Mouse (Mus musculus) gastrocnemius, adult 2 months (tissue): ENCODE data around the gene Tspan8. TPM values are rescaled to one million over a fixed set of nuclear protein-coding genes. Genes with fewer than 3 reads are reported as not detected.
A peak's percentile ranks its signal among the peaks of the same experiment; 100 is the strongest.

Experiments
- DNase-seq: peaks from one replicate; pipeline ENCODE4 v3.0.0; 2022
- H3K27ac ChIP-seq: fragments of 200-600 bp; 2 replicates; pipeline ENCODE4 v1.8.1; 2022; ENCODE audit warnings: mild to moderate bottlenecking
- H3K4me3 ChIP-seq: fragments of 200-600 bp; 2 replicates; pipeline ENCODE4 v1.8.1; 2022; ENCODE audit warnings: mild to moderate bottlenecking, moderate library complexity
- CTCF ChIP-seq: fragments of 200-600 bp; IDR thresholded peaks from 2 replicates; pipeline ENCODE4 v1.8.1; 2022; ENCODE audit warnings: antibody characterized with exemption, mild to moderate bottlenecking, moderate library complexity
- intact Hi-C: fragments of 180-260 bp; cut with DNase I; formaldehyde crosslinking; loops from one replicate; pipeline ENCODE4 v1.15.1; 2025
- total RNA-seq, 2 experiments: library from RNA; stranded (reverse); gene quantifications; 2 replicates each; pipeline ENCODE4 v1.2.3; 2021

The Tspan8 gene
- total RNA-seq, 2 experiments from 2014 or later: 73.0 to 109 TPM

DNA sequence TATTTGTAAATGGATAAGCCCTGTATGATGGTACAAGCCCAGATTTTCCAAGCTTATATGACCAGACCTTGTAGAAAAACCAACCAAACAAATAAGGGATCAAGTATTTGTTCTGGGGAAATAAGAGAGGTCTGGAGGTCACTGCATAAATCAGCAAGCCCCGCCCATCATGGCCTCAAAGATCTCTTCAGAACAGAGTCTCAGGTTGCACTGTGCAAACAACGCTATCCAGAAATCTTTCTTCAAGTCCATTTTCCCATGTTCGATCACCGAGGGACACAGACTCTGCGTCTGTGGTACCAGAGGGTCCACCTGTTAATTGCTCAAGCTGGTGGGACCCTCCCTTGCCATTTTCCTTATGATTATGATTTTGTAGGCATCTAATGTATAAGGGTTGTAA is 45.3 kb downstream of the Tspan8 start:
- DNase-seq: no peak
- no peak for TF ChIP-seq CTCF
- intact Hi-C loops: no loop called here
- Histone ChIP-seq H3K27ac (no peak overlapping the region), H3K4me3 (no peak overlapping the region)

GRCm38 (mm10) chr10:115882757-115883156 is 66.1 kb downstream of the Tspan8 start:
- no peak for TF ChIP-seq CTCF
- intact Hi-C loops: no loop called here
- H3K27ac ChIP-seq: no peak overlapping the region
- no peak for DNase-seq
- H3K4me3 ChIP-seq: no peak overlapping the region

DNA sequence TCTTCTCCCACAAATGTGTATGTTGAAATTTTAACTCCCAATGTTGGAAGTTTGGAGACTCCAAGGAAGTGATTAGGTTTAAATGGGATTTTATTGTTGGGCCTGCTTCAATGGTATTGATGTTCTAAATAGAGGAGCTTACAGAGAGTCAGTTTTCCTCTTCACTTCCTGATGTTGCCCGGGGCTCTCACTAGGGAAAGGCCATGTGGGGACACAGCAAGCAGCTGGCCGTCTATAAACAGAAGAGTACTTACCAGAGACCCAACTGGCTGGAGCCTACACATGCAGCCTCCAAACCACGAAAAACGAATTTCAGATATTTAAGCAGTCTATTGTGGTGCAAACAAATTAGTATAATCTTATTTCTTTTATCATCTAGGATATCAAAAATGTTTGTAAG is 75.3 kb downstream of the Tspan8 start:
- Histone ChIP-seq H3K27ac (no peak overlapping the region), H3K4me3 (no peak overlapping the region)
- no peak for DNase-seq
- no peak for TF ChIP-seq CTCF
- intact Hi-C loops: no loop called here

- intact Hi-C loops: no loop called here
- no peak for DNase-seq
- Histone ChIP-seq H3K27ac (no peak overlapping the region), H3K4me3 (no peak overlapping the region)
- TF ChIP-seq CTCF: no peak
These were observed 76.3 kb downstream of the Tspan8 start for GRCm38 (mm10) chr10:115892973-115893372.

- TF ChIP-seq CTCF: no peak
- no peak for DNase-seq
- Histone ChIP-seq H3K27ac (no peak overlapping the region), H3K4me3 (no peak overlapping the region)
- intact Hi-C loops: no loop called here
These were observed 77.4 kb downstream of the Tspan8 start for GRCm38 (mm10) chr10:115894045-115894444.

DNA sequence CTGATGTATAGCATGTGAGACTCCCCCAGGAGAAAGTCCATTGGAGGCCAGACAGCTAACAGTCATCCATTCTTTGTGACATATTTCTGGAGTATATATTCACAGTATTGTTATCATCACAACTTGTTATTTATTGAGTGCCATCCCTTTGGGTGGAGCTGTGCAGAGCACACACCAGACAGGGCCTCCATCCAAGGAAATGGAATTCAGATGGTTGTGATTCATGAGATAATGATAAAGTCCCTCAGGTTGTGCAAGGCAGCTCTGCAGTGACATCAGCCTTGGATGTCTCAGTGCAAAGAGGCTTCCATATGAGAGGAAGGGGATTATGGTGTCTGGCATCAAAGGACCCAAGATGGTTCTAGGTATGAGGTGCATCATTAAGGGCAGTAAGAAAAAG is 80.1 kb downstream of the Tspan8 start:
- no peak overlapping the region for H3K4me3 ChIP-seq
- intact Hi-C loops: no loop called here
- TF ChIP-seq CTCF: no peak
- peak overlapping the region; percentile 63 for H3K27ac ChIP-seq
- no peak for DNase-seq

- peak overlapping the region; percentile 63 for H3K27ac ChIP-seq
- peak overlapping the region; percentile 11; the same call in 1 of the 2 replicates for H3K4me3 ChIP-seq
- no peak for TF ChIP-seq CTCF
- DNase-seq: peak; percentile 41
- intact Hi-C loops: no loop called here
These were observed 80.6 kb downstream of the Tspan8 start for GRCm38 (mm10) chr10:115897235-115897634.

Other genes with a start within 250 kb of the Tspan8 start
- gene A930009A15Rik, start 246.8 kb upstream of the Tspan8 start, total RNA-seq: not detected
- gene Lgr5, start 229.1 kb upstream of the Tspan8 start, total RNA-seq: not detected
- 1 to 10 TPM in 1 of 2 experiments, under 1 TPM in 1; 0.74 to 1.6 TPM for gene Ptprr, start 201.4 kb downstream of the Tspan8 start, total RNA-seq